Mouse (Mus musculus) limb, embryonic 12.5 days (tissue): ENCODE results near the gene Pelo. TPM values are rescaled to one million over a fixed set of nuclear protein-coding genes. Genes with fewer than 3 reads are reported as not detected.
A peak's percentile ranks its signal among the peaks of the same experiment; 100 is the strongest.

ENCODE experiments used
- ATAC-seq: fragments of 200-750 bp; cut with Nextera tagmentation; 2 replicates; pipeline ENCODE4 v1.8.0; 2017; ENCODE audit warnings: low read depth, moderate TSS enrichment; ENCODE audit not compliant: insufficient number of reproducible peaks, insufficient read depth, low FRiP score, low TSS enrichment
- H3K27ac ChIP-seq: fragments of 300-500 bp; sonication (generic); 2 replicates; pipeline ENCODE4 v1.5.1; 2016; ENCODE audit warnings: mild to moderate bottlenecking, moderate library complexity
- H3K27me3 ChIP-seq: fragments of 300-500 bp; sonication (generic); 2 replicates; pipeline ENCODE4 v1.6.1; 2016; ENCODE audit warnings: mild to moderate bottlenecking, moderate library complexity
- H3K36me3 ChIP-seq: fragments of 300-500 bp; sonication (generic); 2 replicates; pipeline ENCODE4 v1.6.1; 2016; ENCODE audit warnings: mild to moderate bottlenecking, moderate library complexity
- H3K4me1 ChIP-seq: fragments of 300-500 bp; sonication (generic); replicated peaks from 2 replicates; pipeline ENCODE4 v1.6.1; 2016
- H3K4me2 ChIP-seq: fragments of 300-500 bp; sonication (generic); 2 replicates; pipeline ENCODE4 v1.6.1; 2016; ENCODE audit warnings: mild to moderate bottlenecking, moderate library complexity
- H3K4me3 ChIP-seq: fragments of 300-500 bp; sonication (generic); replicated peaks from 2 replicates; pipeline ENCODE4 v1.5.1; 2016; ENCODE audit warnings: mild to moderate bottlenecking
- H3K9ac ChIP-seq: fragments of 300-500 bp; sonication (generic); replicated peaks from 2 replicates; pipeline ENCODE4 v1.6.1; 2016; ENCODE audit warnings: mild to moderate bottlenecking, moderate library complexity
- H3K9me3 ChIP-seq: fragments of 300-500 bp; sonication (generic); 2 replicates; pipeline ENCODE4 v1.6.1; 2016; ENCODE audit warnings: mild to moderate bottlenecking, moderate library complexity
- WGBS: fragments of 180-500 bp; shearing (Covaris S2); methylation state at CpG from one replicate; pipeline ENCODE4 v1.1.7; 2016; 5-methylcytosine and 5-hydroxymethylcytosine counted together
- polyA plus RNA-seq: library from polyadenylated mRNA; unstranded; fragments of >200 nt; fragmentation: Nextera tagmentation; extraction: Ambion mirVana; gene quantifications from 2 replicates; pipeline ENCODE4 v1.2.1, GENCODE M21; 2016

The Pelo gene
- polyA plus RNA-seq, 1 experiment from 2014 or later: 5.2 TPM

GRCm38 (mm10) chr13:115118195-115118594 is 28.2 kb upstream of the Pelo start:
- Histone ChIP-seq H3K4me2 (no peak overlapping the region), H3K9me3 (no peaks in the 10 kb centered on the region), H3K36me3 (no peaks in the 10 kb centered on the region), H3K9ac (no peak overlapping the region), H3K4me3 (no peak overlapping the region), H3K4me1 (no peaks in the 10 kb centered on the region), H3K27me3 (no peaks in the 10 kb centered on the region), H3K27ac (no peak overlapping the region)
- 84% methylated on average over 3 of the region's 3 CpGs for WGBS
- no peak for ATAC-seq

- Histone ChIP-seq H3K9ac (no peak overlapping the region), H3K4me1 (no peaks in the 10 kb centered on the region), H3K9me3 (no peaks in the 10 kb centered on the region), H3K27ac (no peak overlapping the region), H3K4me3 (no peak overlapping the region), H3K27me3 (no peaks in the 10 kb centered on the region), H3K4me2 (no peak overlapping the region), H3K36me3 (no peaks in the 10 kb centered on the region)
- ATAC-seq: no peak
- 86% methylated on average over 3 of the region's 3 CpGs for WGBS
These were observed 27.1 kb upstream of the Pelo start for GRCm38 (mm10) chr13:115116930-115117621.

DNA sequence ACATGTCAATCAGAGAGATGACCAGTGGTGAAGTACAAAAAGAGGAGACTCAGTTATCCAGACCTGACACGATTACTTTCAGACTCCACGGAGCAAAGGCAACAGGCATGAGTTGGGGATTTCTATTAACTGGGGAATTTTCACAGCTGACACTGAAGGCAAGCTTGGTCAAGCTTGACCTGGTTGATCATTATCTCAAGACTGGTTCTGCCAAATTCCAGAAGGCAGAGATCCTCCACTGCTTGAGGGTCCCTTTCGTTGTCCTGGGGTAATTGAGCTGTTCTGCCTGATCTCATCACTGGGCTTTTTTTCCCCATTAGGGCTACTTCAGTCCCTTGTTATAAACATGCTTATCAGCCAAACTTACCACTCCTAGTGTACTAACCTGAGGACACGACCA is 19.6 kb upstream of the Pelo start:
- Histone ChIP-seq H3K27ac (no peak overlapping the region), H3K9me3 (no peaks in the 10 kb centered on the region), H3K4me3 (no peak overlapping the region), H3K4me1 (no peaks in the 10 kb centered on the region), H3K36me3 (no peaks in the 10 kb centered on the region), H3K9ac (no peak overlapping the region), H3K4me2 (no peak overlapping the region), H3K27me3 (no peaks in the 10 kb centered on the region)
- no peak for ATAC-seq
- WGBS: 85% methylated on average over 4 of the region's 4 CpGs

DNA sequence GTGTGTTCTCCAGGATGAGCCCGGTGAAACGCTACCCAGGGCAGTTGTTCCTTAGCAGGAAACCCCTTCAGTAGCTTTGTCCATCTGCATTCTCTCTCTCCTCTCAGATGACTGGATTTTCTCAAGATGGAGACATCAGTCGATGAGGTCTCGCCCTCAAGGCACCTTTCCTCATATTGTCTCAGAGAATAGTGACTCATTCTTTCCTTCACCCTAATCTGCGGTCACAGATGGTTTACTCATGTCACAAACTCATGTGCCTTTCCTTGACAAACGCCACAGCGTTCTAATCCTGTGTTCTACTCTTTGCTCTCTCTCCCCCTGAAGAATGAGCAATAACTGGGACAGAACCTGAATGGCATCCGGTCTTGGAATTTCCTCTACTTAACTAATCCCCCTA is 17.4 kb upstream of the Pelo start:
- no peak for ATAC-seq
- Histone ChIP-seq H3K9ac (no peak overlapping the region), H3K27ac (no peak overlapping the region), H3K36me3 (no peaks in the 10 kb centered on the region), H3K4me2 (no peak overlapping the region), H3K4me3 (no peak overlapping the region), H3K9me3 (no peaks in the 10 kb centered on the region), H3K4me1 (no peaks in the 10 kb centered on the region), H3K27me3 (no peaks in the 10 kb centered on the region)
- 89% methylated on average over 8 of the region's 8 CpGs for WGBS

DNA sequence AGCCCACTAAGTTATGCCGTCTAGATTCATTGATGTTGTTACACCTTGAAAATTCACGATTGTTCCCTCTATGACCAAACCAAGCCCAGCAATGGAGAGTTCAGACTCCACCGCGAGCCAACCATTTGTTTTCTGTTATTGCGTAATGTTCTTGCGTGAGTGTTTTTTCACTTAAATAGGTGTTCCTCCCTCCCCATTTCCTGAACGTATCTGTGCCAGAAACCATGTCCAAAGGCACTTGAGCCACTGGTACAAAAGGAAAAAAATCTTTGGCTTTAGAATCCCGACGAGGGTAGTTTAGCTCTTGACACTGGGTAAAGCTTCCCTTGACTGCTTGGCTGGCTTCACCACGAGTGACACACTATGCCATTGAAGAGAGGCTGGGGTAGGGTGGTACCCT is 16.2 kb upstream of the Pelo start:
- H3K4me2 ChIP-seq: no peak overlapping the region
- H3K27me3 ChIP-seq: no peaks in the 10 kb centered on the region
- H3K9me3 ChIP-seq: no peaks in the 10 kb centered on the region
- no peak overlapping the region for H3K9ac ChIP-seq
- WGBS: 71% methylated on average over 10 of the region's 10 CpGs
- H3K36me3 ChIP-seq: no peaks in the 10 kb centered on the region
- ATAC-seq: no peak
- peaks cover 7% of the 10 kb centered on the region for H3K4me1 ChIP-seq
- no peak overlapping the region for H3K4me3 ChIP-seq
- no peak overlapping the region for H3K27ac ChIP-seq

DNA sequence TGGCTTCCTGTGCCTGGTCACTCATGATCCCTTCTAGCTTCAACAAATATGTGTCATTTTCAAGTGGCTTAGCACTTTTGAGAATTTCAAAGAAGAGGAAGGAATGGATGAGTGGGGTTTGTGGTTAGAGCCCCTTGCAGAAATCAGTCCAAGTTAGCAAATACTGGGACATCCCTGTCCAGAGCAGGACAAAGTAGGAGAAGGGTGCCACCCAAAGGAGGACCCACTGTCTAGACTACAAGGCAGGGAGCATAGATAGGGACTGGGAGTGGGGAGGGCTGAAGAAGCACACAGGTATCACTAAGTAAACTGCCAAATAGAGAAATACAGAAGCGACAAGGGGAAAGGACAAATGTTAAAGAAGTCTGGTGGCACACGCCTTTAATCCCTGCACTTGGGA is 12.8 kb upstream of the Pelo start:
- no peaks in the 10 kb centered on the region for H3K9me3 ChIP-seq
- H3K4me2 ChIP-seq: peak overlapping the region; percentile 95; the same call in 1 of the 2 replicates
- ATAC-seq: no peak
- H3K4me1 ChIP-seq: peaks cover 9% of the 10 kb centered on the region
- H3K9ac ChIP-seq: no peak overlapping the region
- no peak overlapping the region for H3K27ac ChIP-seq
- H3K36me3 ChIP-seq: no peaks in the 10 kb centered on the region
- WGBS: 90% methylated on average over 2 of the region's 2 CpGs
- H3K27me3 ChIP-seq: no peaks in the 10 kb centered on the region
- H3K4me3 ChIP-seq: no peak overlapping the region

DNA sequence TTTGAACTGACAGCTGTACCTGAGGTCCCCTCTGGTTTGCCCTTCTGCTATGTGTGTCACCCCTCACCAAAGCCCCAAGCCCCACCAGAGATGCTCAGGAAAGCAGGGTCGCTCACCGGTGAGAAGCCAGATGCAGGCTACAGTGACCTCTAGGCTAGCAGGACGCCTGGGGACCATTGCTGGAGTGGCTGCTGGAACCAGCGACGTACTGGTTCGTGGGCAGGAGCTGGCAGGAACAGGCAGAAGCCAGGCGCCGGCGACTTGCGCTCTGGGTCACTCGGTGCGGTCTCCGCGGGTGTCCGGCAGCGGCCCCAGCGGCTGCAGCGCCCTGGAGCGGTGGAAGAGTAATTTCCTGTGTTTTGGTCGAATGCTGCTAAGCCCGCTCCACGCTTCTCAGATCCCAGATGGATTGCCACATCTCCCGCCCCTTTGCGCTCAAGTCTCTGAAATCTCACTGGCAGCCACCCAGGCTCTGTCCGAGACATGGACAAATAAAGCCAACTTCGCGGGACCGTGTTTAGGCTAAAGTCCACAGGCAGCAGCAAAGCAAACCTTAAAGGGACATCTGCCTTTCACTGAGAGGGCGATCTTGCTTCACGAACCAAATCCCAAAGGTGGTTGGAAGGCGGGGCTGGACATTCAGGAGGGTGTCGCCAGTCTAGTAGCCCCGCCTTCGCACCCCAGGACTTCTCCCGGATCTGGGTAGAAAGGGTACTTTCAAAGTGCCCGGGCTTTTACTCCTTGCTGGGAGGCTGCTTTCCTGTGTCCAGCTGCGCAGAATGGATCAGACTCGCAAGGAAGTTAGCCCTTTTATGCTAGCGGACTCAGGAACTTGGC is 11.6 kb upstream of the Pelo start, which contains the start of the genes Gm49395 and Itga1:
TSS of gene Gm49395 (minus strand) at position 567 of the 837 bp plus-strand sequence.
TSS of gene Itga1 (minus strand) at position 610 of the 837 bp plus-strand sequence.
- WGBS: under 1% methylated on average over 39 of the region's 39 CpGs
- peak within 1 kb of the TSS; percentile 95 for H3K4me2 ChIP-seq
- no peaks in the 10 kb centered on the region for H3K27me3 ChIP-seq
- H3K9me3 ChIP-seq: no peaks in the 10 kb centered on the region
- H3K9ac ChIP-seq: peak within 1 kb of the TSS; percentile 70
- ATAC-seq: peak; percentile 77
- peak within 1 kb of the TSS; percentile 58 for H3K4me3 ChIP-seq
- no peaks in the 10 kb centered on the region for H3K36me3 ChIP-seq
- H3K27ac ChIP-seq: 0 out of 2 replicates have a peak within 1 kb of the TSS, but pooled peaks have one; percentile 35
- H3K4me1 ChIP-seq: peaks cover 9% of the 10 kb centered on the region

GRCm38 (mm10) chr13:115100381-115101177 is 10.6 kb upstream of the Pelo start:
- H3K4me3 ChIP-seq: peak overlapping the region; percentile 58
- WGBS: 29% methylated on average over 11 of the region's 11 CpGs
- H3K27me3 ChIP-seq: no peaks in the 10 kb centered on the region
- no peak overlapping the region for H3K27ac ChIP-seq
- no peak for ATAC-seq
- H3K36me3 ChIP-seq: no peaks in the 10 kb centered on the region
- peak overlapping the region; percentile 95 for H3K4me2 ChIP-seq
- peaks cover 9% of the 10 kb centered on the region for H3K4me1 ChIP-seq
- H3K9ac ChIP-seq: no peak overlapping the region
- no peaks in the 10 kb centered on the region for H3K9me3 ChIP-seq

- peaks cover 9% of the 10 kb centered on the region for H3K4me1 ChIP-seq
- no peaks in the 10 kb centered on the region for H3K9me3 ChIP-seq
- H3K4me2 ChIP-seq: no peak overlapping the region
- H3K9ac ChIP-seq: no peak overlapping the region
- H3K36me3 ChIP-seq: no peaks in the 10 kb centered on the region
- 85% methylated on average over 9 of the region's 9 CpGs for WGBS
- H3K27me3 ChIP-seq: no peaks in the 10 kb centered on the region
- no peak for ATAC-seq
- no peak overlapping the region for H3K27ac ChIP-seq
- no peak overlapping the region for H3K4me3 ChIP-seq
These were observed 9.4 kb upstream of the Pelo start for GRCm38 (mm10) chr13:115099381-115099780.

GRCm38 (mm10) chr13:115098227-115098626 is 8.2 kb upstream of the Pelo start:
- Histone ChIP-seq H3K27ac (no peak overlapping the region), H3K4me2 (no peak overlapping the region), H3K9ac (no peak overlapping the region), H3K4me3 (no peak overlapping the region), H3K4me1 (peaks cover 9% of the 10 kb centered on the region), H3K36me3 (no peaks in the 10 kb centered on the region), H3K9me3 (no peaks in the 10 kb centered on the region), H3K27me3 (no peaks in the 10 kb centered on the region)
- WGBS: 55% methylated on average over 3 of the region's 3 CpGs
- no peak for ATAC-seq

DNA sequence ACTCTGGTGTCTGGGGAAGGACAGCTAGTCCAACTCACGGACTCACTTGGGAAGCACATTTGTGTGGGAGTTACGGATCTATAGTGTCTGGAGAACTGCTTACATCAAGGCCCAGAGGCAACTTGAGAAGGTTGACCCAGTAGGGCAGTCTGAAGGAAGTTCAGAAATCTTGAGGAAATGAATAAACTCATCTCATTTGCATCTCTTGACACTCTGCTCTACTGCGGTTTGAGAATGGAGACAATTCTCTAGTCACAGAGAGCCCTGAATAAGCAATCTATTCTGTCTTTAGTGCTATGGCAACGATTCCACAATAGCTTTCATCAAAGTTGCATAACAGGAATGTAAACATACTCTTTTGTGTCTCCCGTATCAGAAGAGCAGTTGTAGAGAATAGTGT is 7.0 kb upstream of the Pelo start:
- Histone ChIP-seq H3K4me3 (no peak overlapping the region), H3K36me3 (no peaks in the 10 kb centered on the region), H3K27ac (no peak overlapping the region), H3K4me2 (no peak overlapping the region), H3K9me3 (no peaks in the 10 kb centered on the region), H3K27me3 (no peaks in the 10 kb centered on the region), H3K4me1 (peaks cover 6% of the 10 kb centered on the region), H3K9ac (no peak overlapping the region)
- no peak for ATAC-seq
- 86% methylated on average over 5 of the region's 5 CpGs for WGBS
